Mouse (Mus musculus) forebrain, embryonic 13.5 days (tissue): ENCODE data around the gene Shcbp1l. TPM values are rescaled to one million over a fixed set of nuclear protein-coding genes. Genes with fewer than 3 reads are reported as not detected.

ENCODE experiments used
- ATAC-seq: fragments of 200-750 bp; cut with Nextera tagmentation; 2 replicates; pipeline ENCODE4 v1.8.0; 2017
- H3K27ac ChIP-seq: fragments of 300-500 bp; sonication (generic); 2 replicates; pipeline ENCODE4 v1.5.1; 2015; ENCODE audit warnings: inconsistent platforms, mild to moderate bottlenecking, moderate library complexity
- H3K27me3 ChIP-seq: fragments of 300-500 bp; sonication (generic); 2 replicates; pipeline ENCODE4 v1.6.1; 2015; ENCODE audit warnings: mild to moderate bottlenecking, inconsistent platforms
- H3K36me3 ChIP-seq: fragments of 300-500 bp; sonication (generic); 2 replicates; pipeline ENCODE4 v1.6.1; 2015; ENCODE audit warnings: mild to moderate bottlenecking, inconsistent platforms; ENCODE audit not compliant: poor library complexity, severe bottlenecking
- H3K4me1 ChIP-seq: fragments of 300-500 bp; sonication (generic); 2 replicates; pipeline ENCODE4 v1.6.1; 2015; ENCODE audit warnings: inconsistent platforms
- H3K4me2 ChIP-seq: fragments of 300-500 bp; sonication (generic); 2 replicates; pipeline ENCODE4 v1.6.1; 2015; ENCODE audit warnings: inconsistent platforms, mild to moderate bottlenecking, moderate library complexity
- H3K4me3 ChIP-seq: fragments of 300-500 bp; sonication (generic); 2 replicates; pipeline ENCODE4 v1.5.1; 2015; ENCODE audit warnings: mild to moderate bottlenecking, inconsistent platforms
- H3K9ac ChIP-seq: fragments of 300-500 bp; sonication (generic); 2 replicates; pipeline ENCODE4 v1.6.1; 2015; ENCODE audit warnings: mild to moderate bottlenecking, inconsistent platforms
- H3K9me3 ChIP-seq: fragments of 300-500 bp; sonication (generic); replicated peaks from 2 replicates; pipeline ENCODE4 v1.6.1; 2016; ENCODE audit warnings: inconsistent platforms
- WGBS: fragments of 180-500 bp; shearing (Covaris S2); methylation state at CpG from one replicate; pipeline ENCODE4 v1.1.7; 2015; 5-methylcytosine and 5-hydroxymethylcytosine counted together
- polyA plus RNA-seq: library from polyadenylated mRNA; unstranded; fragments of >200 nt; fragmentation: Nextera tagmentation; extraction: Ambion mirVana; gene quantifications from 2 replicates; pipeline ENCODE4 v1.2.1, GENCODE M21; 2015

Shcbp1l gene
- polyA plus RNA-seq, 1 experiment from 2014 or later = 0.14 TPM

- Histone ChIP-seq H3K4me2 (no peak overlapping the region), H3K36me3 (no peaks in the 10 kb centered on the region), H3K9ac (no peak overlapping the region), H3K27me3 (no peaks in the 10 kb centered on the region), H3K4me3 (no peak overlapping the region), H3K9me3 (no peaks in the 10 kb centered on the region), H3K4me1 (no peaks in the 10 kb centered on the region), H3K27ac (no peak overlapping the region)
- WGBS = 97% methylated on average over 2 of the region's 2 CpGs
- ATAC-seq = no peak
These were observed 7.4 kb downstream of the Shcbp1l start for GRCm38 (mm10) chr1:153432329-153432728.

- H3K4me3 ChIP-seq = no peak overlapping the region
- no peak overlapping the region for H3K27ac ChIP-seq
- H3K27me3 ChIP-seq = no peaks in the 10 kb centered on the region
- H3K4me2 ChIP-seq = no peak overlapping the region
- ATAC-seq = no peak
- H3K4me1 ChIP-seq = no peaks in the 10 kb centered on the region
- H3K9me3 ChIP-seq = no peaks in the 10 kb centered on the region
- 88% methylated on average over 5 of the region's 5 CpGs for WGBS
- H3K36me3 ChIP-seq = no peaks in the 10 kb centered on the region
- H3K9ac ChIP-seq = no peak overlapping the region
These were observed 9.1 kb downstream of the Shcbp1l start for GRCm38 (mm10) chr1:153433851-153434589.

GRCm38 (mm10) chr1:153437536-153437935 lies 12.6 kb downstream of the Shcbp1l start:
- WGBS = 90% methylated on average over 11 of the region's 11 CpGs
- H3K27me3 ChIP-seq = no peaks in the 10 kb centered on the region
- no peaks in the 10 kb centered on the region for H3K4me1 ChIP-seq
- H3K36me3 ChIP-seq = no peaks in the 10 kb centered on the region
- no peaks in the 10 kb centered on the region for H3K9me3 ChIP-seq
- ATAC-seq = no peak
- no peak overlapping the region for H3K9ac ChIP-seq
- H3K4me2 ChIP-seq = no peak overlapping the region
- H3K27ac ChIP-seq = no peak overlapping the region
- H3K4me3 ChIP-seq = no peak overlapping the region

- H3K36me3 ChIP-seq = no peaks in the 10 kb centered on the region
- no peaks in the 10 kb centered on the region for H3K4me1 ChIP-seq
- no peaks in the 10 kb centered on the region for H3K9me3 ChIP-seq
- no peak overlapping the region for H3K9ac ChIP-seq
- no peak overlapping the region for H3K4me2 ChIP-seq
- WGBS = 88% methylated on average over 4 of the region's 4 CpGs
- H3K4me3 ChIP-seq = no peak overlapping the region
- no peaks in the 10 kb centered on the region for H3K27me3 ChIP-seq
- ATAC-seq = no peak
- no peak overlapping the region for H3K27ac ChIP-seq
These were observed 15.8 kb downstream of the Shcbp1l start for GRCm38 (mm10) chr1:153440752-153441151.

- WGBS = 89% methylated on average over 3 of the region's 3 CpGs
- Histone ChIP-seq H3K4me3 (no peak overlapping the region), H3K4me1 (no peaks in the 10 kb centered on the region), H3K4me2 (no peak overlapping the region), H3K9ac (no peak overlapping the region), H3K27me3 (no peaks in the 10 kb centered on the region), H3K9me3 (no peaks in the 10 kb centered on the region), H3K36me3 (peaks cover 3% of the 10 kb centered on the region; the same call in 1 of the 2 replicates), H3K27ac (no peak overlapping the region)
- ATAC-seq = no peak
These were observed 16.7 kb downstream of the Shcbp1l start for GRCm38 (mm10) chr1:153441656-153442055.

GRCm38 (mm10) chr1:153443019-153443418 lies 18.1 kb downstream of the Shcbp1l start:
- no peak overlapping the region for H3K27ac ChIP-seq
- ATAC-seq = no peak
- H3K9me3 ChIP-seq = no peaks in the 10 kb centered on the region
- H3K9ac ChIP-seq = no peak overlapping the region
- no peaks in the 10 kb centered on the region for H3K27me3 ChIP-seq
- H3K4me2 ChIP-seq = no peak overlapping the region
- H3K4me1 ChIP-seq = no peaks in the 10 kb centered on the region
- WGBS = 82% methylated on average over 1 of the region's 1 CpGs
- peaks cover 5% of the 10 kb centered on the region; the same call in 1 of the 2 replicates for H3K36me3 ChIP-seq
- no peak overlapping the region for H3K4me3 ChIP-seq

GRCm38 (mm10) chr1:153443632-153444031 lies 18.7 kb downstream of the Shcbp1l start:
- Histone ChIP-seq H3K9ac (no peak overlapping the region), H3K9me3 (no peaks in the 10 kb centered on the region), H3K4me2 (no peak overlapping the region), H3K4me1 (no peaks in the 10 kb centered on the region), H3K27ac (no peak overlapping the region), H3K4me3 (no peak overlapping the region), H3K27me3 (no peaks in the 10 kb centered on the region), H3K36me3 (peaks cover 9% of the 10 kb centered on the region)
- ATAC-seq = no peak
- 85% methylated on average over 4 of the region's 4 CpGs for WGBS

- H3K9ac ChIP-seq = no peak overlapping the region
- no peak overlapping the region for H3K4me3 ChIP-seq
- H3K27me3 ChIP-seq = no peaks in the 10 kb centered on the region
- H3K9me3 ChIP-seq = no peaks in the 10 kb centered on the region
- no peak overlapping the region for H3K27ac ChIP-seq
- H3K36me3 ChIP-seq = peaks cover 17% of the 10 kb centered on the region
- WGBS = 95% methylated on average over 20 of the region's 20 CpGs
- no peak for ATAC-seq
- H3K4me1 ChIP-seq = no peaks in the 10 kb centered on the region
- H3K4me2 ChIP-seq = no peak overlapping the region
These were observed 21.3 kb downstream of the Shcbp1l start for GRCm38 (mm10) chr1:153446120-153446831.

GRCm38 (mm10) chr1:153451237-153452154 lies 26.5 kb downstream of the Shcbp1l start:
- 72% methylated on average over 10 of the region's 10 CpGs for WGBS
- H3K4me3 ChIP-seq = no peak overlapping the region
- no peaks in the 10 kb centered on the region for H3K27me3 ChIP-seq
- no peaks in the 10 kb centered on the region for H3K9me3 ChIP-seq
- peak; percentile 48 for ATAC-seq
- no peak overlapping the region for H3K4me2 ChIP-seq
- no peak overlapping the region for H3K27ac ChIP-seq
- H3K36me3 ChIP-seq = peaks cover 48% of the 10 kb centered on the region
- no peak overlapping the region for H3K9ac ChIP-seq
- no peaks in the 10 kb centered on the region for H3K4me1 ChIP-seq

- no peak overlapping the region for H3K27ac ChIP-seq
- H3K4me2 ChIP-seq = no peak overlapping the region
- 87% methylated on average over 3 of the region's 3 CpGs for WGBS
- H3K36me3 ChIP-seq = peaks cover 57% of the 10 kb centered on the region
- no peaks in the 10 kb centered on the region for H3K27me3 ChIP-seq
- no peak overlapping the region for H3K4me3 ChIP-seq
- peak; percentile 28; the same call in 1 of the 2 replicates for ATAC-seq
- H3K9ac ChIP-seq = no peak overlapping the region
- H3K4me1 ChIP-seq = no peaks in the 10 kb centered on the region
- no peaks in the 10 kb centered on the region for H3K9me3 ChIP-seq
These were observed 28.2 kb downstream of the Shcbp1l start for GRCm38 (mm10) chr1:153453146-153453642.

- no peaks in the 10 kb centered on the region for H3K9me3 ChIP-seq
- H3K27me3 ChIP-seq = no peaks in the 10 kb centered on the region
- H3K27ac ChIP-seq = no peak overlapping the region
- 93% methylated on average over 5 of the region's 5 CpGs for WGBS
- H3K4me2 ChIP-seq = no peak overlapping the region
- peaks cover 72% of the 10 kb centered on the region for H3K36me3 ChIP-seq
- no peaks in the 10 kb centered on the region for H3K4me1 ChIP-seq
- H3K9ac ChIP-seq = no peak overlapping the region
- H3K4me3 ChIP-seq = no peak overlapping the region
- ATAC-seq = peak; percentile 36
These were observed 31.2 kb downstream of the Shcbp1l start for GRCm38 (mm10) chr1:153456137-153456536.

- Histone ChIP-seq H3K27ac (no peak overlapping the region), H3K4me2 (no peak overlapping the region), H3K4me1 (no peaks in the 10 kb centered on the region), H3K9ac (no peak overlapping the region), H3K4me3 (no peak overlapping the region), H3K36me3 (peaks cover 84% of the 10 kb centered on the region), H3K9me3 (no peaks in the 10 kb centered on the region), H3K27me3 (no peaks in the 10 kb centered on the region)
- no peak for ATAC-seq
- 81% methylated on average over 1 of the region's 1 CpGs for WGBS
These were observed 36.8 kb downstream of the Shcbp1l start for GRCm38 (mm10) chr1:153461796-153462195.
